Mouse (Mus musculus) urinary bladder, postnatal 10 days (tissue): ENCODE results near the gene Ccr1.
"Not testable (repeated sequence)": the region's sequence is repeated elsewhere in the genome, so short reads cannot be mapped to it uniquely, and the experiment has no call there.

Experiments used
- DNase-seq: peaks from one replicate; pipeline ENCODE4 v3.0.0; 2022; ENCODE audit warnings: low spot score

The Ccr1 gene

DNA sequence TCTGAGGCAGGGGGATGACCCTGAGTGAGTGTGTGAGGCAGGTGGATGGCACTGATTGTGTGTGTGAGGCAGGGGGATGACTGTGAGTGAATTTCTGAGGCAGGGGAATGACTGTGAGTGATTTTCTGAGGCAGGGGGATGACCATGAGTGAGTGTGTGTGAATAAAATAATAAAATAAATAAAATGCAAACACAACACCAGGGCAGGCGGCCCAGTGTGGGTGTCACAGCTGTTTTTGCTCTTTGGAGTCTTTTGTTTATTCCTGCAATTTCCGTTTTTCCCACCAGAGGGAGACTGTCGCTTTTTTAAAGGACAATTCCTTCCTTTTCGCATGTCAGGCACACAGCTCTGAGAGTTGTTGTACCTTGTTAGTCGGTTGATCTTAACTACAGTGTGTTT, 42.5 kb downstream of the Ccr1 start:
- not testable (repeated sequence) for DNase-seq

- peak; percentile 80 for DNase-seq
Observed at GRCm38 (mm10) chr9:123925101-123925946, 43.2 kb downstream of the Ccr1 start.

GRCm38 (mm10) chr9:123924589-123925066, 43.9 kb downstream of the Ccr1 start:
- DNase-seq = peak; percentile 68

GRCm38 (mm10) chr9:123924035-123924434, 44.5 kb downstream of the Ccr1 start:
- peak; percentile 36 for DNase-seq

DNA sequence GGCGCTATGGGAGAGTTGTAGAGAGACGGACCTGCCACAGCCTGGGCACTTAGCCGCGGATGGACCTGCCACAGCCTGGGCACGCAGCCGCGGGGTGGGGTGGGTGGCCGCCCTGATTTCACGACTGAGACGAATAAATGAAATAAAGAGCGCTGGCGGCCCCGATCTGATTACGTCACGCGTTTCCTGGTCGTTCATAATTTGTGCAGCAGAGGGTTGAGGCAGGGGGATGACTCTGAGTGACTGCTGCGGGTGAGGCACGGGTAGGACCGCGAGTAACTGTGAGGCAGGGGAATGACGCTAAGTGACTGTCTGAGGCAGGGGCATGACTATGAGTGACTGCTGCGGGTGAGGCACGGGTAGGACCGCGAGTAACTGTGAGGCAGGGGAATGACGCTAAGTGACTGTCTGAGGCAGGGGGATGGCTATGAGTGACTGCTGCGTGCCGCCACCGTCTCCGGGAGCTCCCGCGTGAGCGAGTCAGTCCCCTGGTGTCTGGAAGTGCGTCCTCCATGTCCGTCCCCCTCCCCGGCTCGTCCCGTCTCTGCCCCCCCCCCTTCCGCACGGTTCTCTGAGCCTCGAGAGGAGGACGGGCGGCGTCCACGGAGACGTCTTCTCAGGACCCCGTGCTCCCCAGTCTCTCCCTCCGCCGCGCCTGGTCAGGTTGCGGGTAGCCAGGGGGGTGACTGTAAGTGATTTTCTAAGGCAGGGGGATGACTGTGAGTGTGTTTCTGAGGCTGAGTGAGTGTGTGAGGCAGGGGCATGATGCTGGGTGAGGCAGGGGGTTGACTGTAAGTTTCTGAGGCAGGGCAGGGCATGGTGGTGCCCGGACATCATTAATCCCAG, 45.1 kb downstream of the Ccr1 start:
- no peak for DNase-seq
